Mouse (Mus musculus) thymus, postnatal 25 days (tissue): ENCODE data around the gene Ccdc194.
A peak's percentile ranks its signal among the peaks of the same experiment; 100 is the strongest.

Source experiments
- DNase-seq: peaks from one replicate; pipeline ENCODE4 v3.0.0; 2022

Ccdc194 gene

GRCm38 (mm10) chr8:71507589-71508104, 17.9 kb downstream of the Ccdc194 start:
- DNase-seq: peak; percentile 41

DNA sequence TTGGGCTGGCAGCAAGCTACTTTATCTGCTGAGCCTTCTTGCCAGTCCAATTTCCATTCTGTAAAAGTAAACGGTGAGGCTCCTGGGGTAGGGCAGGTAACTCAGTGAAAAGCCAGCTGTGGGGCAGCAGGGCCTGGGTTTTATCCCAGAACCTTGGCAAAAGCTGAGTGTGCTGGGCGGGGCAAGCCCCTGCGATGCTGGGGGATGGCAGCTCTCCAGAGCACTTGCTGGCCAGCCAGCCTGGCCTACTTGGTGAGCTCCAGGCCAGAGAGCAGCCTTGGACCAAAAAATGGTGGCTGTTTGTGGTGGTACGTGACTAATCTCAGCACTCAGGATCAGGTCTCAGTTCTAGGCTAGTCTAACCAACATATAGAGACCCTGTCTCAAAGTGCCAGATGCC, 19.5 kb downstream of the Ccdc194 start:
- DNase-seq: no peak

DNA sequence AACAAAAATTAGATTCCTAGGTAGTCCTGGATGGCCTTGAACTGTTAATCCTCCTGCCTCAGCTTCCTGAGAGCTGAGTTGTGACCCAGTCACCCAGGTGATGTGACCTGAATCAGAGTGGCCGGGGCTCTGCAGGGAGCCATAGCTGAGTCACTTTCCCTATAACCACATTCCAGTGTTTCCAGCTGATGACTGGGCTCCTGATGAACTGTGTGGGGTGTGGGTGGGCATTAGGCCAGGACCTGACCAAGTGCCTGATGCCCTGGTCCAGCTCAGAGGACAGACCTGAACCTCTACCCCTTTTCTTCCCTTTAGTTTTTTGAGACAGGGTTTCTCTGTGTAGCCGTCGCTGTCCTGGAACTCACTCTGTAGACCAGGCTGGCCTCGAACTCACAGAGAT, 20.2 kb downstream of the Ccdc194 start:
- no peak for DNase-seq

GRCm38 (mm10) chr8:71504349-71504748, 21.2 kb downstream of the Ccdc194 start:
- DNase-seq: no peak

- no peak for DNase-seq
These were observed 26.5 kb downstream of the Ccdc194 start for GRCm38 (mm10) chr8:71498816-71499690.

- DNase-seq: no peak
These were observed 27.5 kb downstream of the Ccdc194 start for GRCm38 (mm10) chr8:71497881-71498501.

DNA sequence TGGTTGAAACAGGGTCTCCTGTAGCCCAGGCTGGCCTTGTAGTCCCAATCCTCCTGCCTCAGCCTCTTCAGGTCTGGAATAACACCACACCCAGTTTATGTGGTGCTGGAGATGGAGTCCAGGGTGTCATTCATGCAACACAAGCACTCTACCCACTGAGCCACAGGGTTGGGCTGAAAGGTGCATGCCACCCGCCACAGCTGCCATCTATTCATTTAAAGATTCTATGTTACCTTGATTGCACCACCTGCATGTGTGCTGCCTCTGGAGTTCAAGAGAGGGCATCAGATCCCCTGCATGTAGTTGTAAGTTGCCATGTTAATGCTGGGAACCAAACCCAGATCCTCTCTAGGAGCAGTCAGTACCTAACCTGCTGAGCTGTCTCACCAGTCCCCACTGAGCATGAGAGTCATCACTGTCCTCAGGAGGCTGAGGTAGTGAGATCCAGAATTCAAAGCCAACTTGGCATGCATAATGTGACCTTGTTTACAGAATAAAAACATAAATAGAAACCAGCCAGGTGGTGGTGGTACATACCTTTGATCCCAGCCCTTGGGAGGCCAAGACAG, 28.4 kb downstream of the Ccdc194 start:
- no peak for DNase-seq

- no peak for DNase-seq
These were observed 29.0 kb downstream of the Ccdc194 start for GRCm38 (mm10) chr8:71496481-71496880.

GRCm38 (mm10) chr8:71495811-71496210, 29.7 kb downstream of the Ccdc194 start:
- no peak for DNase-seq

DNA sequence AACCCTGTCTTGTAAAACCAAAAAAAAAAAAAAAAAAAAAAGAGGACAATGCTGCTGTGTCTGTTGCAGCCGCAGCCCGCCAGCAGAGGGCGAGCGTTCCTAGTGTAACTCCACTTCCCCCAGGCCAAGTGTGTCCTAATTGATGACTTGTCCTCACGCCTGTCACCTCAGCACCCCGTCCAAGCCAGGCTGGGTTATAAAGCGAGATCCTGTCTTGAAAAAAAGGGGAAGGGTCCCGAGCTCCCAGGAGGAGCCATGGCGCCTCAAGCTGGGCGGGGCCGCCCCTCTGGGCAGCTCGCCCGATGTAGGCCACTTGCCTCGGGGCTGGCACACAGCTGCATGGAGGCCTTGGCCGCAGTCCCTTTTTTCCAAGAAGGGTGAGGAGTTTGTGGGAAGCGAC, 30.5 kb downstream of the Ccdc194 start:
- DNase-seq: peak; percentile 81

- peak; percentile 90 for DNase-seq
These were observed 37.1 kb downstream of the Ccdc194 start for GRCm38 (mm10) chr8:71488454-71488853.

- DNase-seq: peak; percentile 83
These were observed 37.6 kb downstream of the Ccdc194 start, which contains the start of gene Gtpbp3 for GRCm38 (mm10) chr8:71487691-71488445. TSS of gene Gtpbp3 (plus strand) at chr8:71488103.

GRCm38 (mm10) chr8:71486136-71486529, 39.4 kb downstream of the Ccdc194 start:
- DNase-seq: no peak

DNA sequence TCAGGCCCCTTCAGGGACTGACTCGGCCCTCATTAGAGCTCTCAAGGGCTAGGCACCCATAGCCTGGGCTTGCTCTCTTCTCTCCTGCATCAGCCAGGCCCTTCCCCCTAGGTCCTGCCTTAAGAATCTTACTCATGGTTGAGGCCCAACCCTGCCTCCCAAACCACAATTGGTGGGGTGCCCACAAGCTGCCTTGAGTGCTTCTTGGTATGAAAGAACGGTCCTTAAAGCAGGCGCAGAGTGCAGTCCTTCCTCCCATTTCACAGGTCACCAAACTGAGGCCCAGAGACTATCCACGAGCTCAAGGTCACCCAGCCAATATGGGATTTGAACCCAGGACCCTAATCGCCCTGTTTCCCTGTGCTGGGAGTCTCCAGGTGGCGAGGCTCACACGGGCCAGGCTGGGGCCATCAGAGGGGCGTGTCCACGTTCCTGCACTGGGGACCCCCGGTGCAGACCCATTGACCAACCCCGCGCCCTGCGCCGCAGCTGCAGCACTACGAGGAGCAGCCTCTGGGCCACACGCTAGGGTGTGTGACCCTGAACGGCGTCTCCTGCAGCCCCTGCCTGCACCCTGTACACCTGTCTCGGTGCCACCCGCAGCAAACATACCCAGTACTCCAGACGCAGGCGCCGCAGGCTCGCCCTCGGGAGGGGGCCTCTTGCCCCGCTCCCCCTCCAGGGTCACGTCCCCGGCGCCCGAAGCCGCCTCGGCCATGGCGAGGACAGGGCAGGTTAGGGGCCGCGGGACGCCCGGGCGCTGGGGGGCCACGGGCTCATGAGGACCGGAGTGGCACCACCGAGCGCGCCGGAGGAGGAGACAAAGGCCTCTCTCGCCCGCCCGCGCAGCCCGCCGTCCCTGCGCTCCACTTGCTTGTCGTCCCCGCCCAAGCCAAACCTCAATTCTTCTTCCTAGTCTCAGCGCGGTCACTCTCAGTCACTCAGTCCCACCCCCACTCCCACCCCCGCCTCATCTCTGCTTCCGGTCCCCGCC, 40.1 kb downstream of the Ccdc194 start, which contains the start of gene Ano8:
Ano8 (minus strand) TSS at position 822 of the 994 bp plus-strand sequence.
- DNase-seq: peak; percentile 83

GRCm38 (mm10) chr8:71484736-71485135, 40.8 kb downstream of the Ccdc194 start:
- DNase-seq: no peak

DNA sequence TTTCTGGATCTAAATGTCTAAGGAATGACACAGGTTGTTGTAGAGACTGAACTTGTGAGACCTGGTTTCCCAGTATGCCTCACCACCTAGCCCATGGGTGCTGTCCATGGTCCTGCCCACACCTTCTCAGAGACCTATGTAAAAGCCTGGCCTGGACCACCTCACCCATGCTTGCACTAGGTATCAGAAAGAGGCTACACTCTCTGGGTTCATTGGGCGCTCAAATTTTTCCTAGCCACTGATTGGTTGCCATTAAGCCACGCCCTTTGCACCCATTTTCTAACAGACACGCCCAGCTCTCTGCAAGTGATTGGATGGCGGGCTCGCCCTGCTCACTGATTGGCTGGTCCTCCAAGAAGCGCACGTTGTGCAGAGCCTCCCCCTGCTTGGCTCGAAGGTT, 41.6 kb downstream of the Ccdc194 start:
- DNase-seq: peak; percentile 63

DNA sequence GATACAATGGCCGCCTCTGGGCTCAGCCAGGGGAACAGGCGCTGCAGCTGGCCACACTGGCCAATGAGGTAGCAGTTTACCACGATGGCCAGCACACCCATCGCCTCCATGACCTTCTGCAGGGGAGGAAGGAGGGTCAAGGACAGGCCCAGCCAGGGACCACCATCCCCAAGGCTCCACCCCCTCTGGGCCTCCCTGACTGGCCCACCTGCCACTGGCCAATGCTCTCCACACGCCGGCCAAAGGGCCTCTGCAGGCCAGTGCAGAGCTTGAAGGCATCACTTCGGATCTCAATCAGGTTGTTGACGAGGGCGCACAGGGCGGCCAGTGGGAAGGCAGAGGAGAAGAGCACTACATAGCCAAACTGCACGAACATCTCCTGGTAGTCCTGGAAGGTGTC, 46.6 kb downstream of the Ccdc194 start:
- DNase-seq: no peak

GRCm38 (mm10) chr8:71477196-71477845, 48.2 kb downstream of the Ccdc194 start:
- peak; percentile 40 for DNase-seq

DNA sequence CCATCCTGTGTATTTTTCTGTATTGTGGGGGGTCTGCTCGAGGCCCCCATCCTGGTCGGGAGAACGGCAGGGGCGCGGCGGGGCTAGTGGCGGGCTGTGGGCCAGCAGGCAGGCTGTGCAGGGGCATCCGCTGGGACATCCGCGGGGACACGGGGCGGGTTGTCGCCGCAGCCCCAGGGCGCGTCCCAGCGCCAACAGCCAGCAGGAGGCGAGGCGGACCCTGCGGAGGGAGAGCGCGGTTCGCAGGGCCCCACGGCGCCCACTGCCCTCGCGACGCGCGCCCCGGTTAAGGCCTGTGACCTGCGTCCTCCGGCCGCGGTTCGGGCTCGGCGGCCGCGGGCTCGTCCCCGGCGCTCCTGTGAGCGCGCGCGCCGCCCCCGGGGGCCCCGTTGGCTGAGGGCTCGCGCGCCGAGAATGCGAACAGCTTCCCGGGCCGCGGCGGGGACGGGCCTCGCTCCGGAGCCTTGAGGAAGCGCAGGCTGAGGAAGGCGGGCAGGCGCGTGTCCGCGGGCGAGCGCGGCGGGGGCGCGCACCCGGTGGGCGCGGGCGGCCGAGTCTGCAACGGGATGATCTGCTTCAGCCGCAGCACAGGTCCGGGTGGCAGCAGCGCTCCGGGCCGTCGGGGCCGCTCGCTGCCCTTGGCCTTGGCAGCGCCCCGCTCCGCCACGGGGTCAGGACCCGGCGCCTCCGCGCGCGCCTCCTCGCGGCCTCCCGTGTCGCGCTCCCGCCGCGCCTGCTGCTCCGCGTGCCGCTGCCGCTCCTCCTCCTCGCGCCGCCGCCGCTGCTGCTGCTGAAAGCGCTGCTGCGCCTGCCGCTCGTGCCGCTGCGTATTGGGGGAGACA, 49.2 kb downstream of the Ccdc194 start:
- DNase-seq: peak; percentile 86

DNA sequence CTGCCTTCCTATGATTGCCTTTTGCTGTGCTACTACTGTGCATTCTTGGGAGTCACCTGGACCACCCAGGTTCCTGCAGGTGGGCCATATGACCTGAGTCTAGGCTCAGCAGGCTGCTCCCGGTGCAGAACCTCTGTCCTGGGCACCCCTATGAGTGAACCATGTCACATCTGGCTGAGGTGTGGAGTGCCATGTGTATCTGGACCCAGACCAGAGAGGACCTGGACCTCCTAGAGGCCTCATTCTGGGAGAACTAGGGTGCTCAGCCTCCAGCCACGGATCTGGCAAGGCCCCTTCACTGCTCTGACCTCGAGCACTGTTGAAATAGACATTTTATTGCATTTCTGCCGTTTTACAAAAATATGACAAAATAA, 49.8 kb downstream of the Ccdc194 start:
- no peak for DNase-seq
